Mouse (Mus musculus): ENCODE data around the gene Fcor. TPM values are rescaled to one million over a fixed set of nuclear protein-coding genes. Genes with fewer than 3 reads are reported as not detected.

The Fcor gene
- polyA plus RNA-seq (2012; rRNA removed): 0.45 and 0.59 TPM in 2 replicates

DNA sequence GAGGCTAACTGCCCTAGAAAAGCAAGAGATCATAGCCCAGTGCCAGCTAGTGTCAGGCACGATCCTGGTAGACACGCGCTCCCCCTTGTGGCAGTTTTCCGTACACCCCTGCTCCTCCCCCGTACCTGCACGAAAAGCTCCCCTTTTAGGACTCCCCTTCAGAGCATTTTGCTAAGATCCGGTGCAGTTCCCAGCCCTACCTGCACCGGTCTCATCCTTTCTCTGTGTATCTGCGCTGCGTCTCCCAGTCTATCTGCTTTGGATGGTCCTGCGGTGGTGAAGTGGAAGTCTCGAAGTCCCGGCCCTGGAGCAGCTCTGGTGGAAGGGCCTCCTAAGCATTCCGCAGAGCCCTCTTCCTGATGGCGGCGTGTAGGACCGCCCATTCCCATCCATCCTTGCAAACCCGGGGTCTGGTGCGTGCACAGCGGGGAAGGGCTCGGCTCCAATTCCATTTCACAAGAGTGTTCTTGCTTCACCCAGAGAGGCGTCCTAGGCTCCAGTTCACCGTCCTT lies at the start of gene Fcor:
Gene Fcor, minus strand, starts transcription at position 383 of the 512 bp plus-strand sequence.
- TF ChIP-seq POLR2A (IDR thresholded peaks at IDR 0.05; ENCODE audit: control insufficient read depth, low read depth, low read length) (no peak), CTCF (IDR thresholded peaks at IDR 0.05; ENCODE audit: control insufficient read depth, insufficient read depth, insufficient replicate concordance, low read depth, low read length) (peak; percentile 83)
- Histone ChIP-seq H3K4me3 (ENCODE audit: control insufficient read depth, low read depth, low read length) (peak within 1 kb of the TSS; percentile 83), H3K27ac (ENCODE audit: control insufficient read depth, insufficient read depth, low read depth, low read length) (no peak within 1 kb of the TSS), H3K4me1 (ENCODE audit: control insufficient read depth, insufficient read depth, low read length) (peaks cover 6% of the 10 kb centered on the region), H3K27me3 (ENCODE audit: control insufficient read depth, insufficient read depth, low read length) (no peaks in the 10 kb centered on the region), H3K36me3 (ENCODE audit: control insufficient read depth, insufficient read depth, low read length) (no peaks in the 10 kb centered on the region)

GRCm38 (mm10) chr8:3721041-3721440 lies 48.9 kb upstream of the Fcor start:
- H3K27ac ChIP-seq (ENCODE audit: control insufficient read depth, insufficient read depth, low read depth, low read length): no peak overlapping the region
- TF ChIP-seq CTCF (IDR thresholded peaks at IDR 0.05; ENCODE audit: control insufficient read depth, insufficient read depth, insufficient replicate concordance, low read depth, low read length) (no peak), POLR2A (IDR thresholded peaks at IDR 0.05; ENCODE audit: control insufficient read depth, low read depth, low read length) (no peak)
- H3K4me3 ChIP-seq (ENCODE audit: control insufficient read depth, low read depth, low read length): no peak overlapping the region
- no peaks in the 10 kb centered on the region for H3K36me3 ChIP-seq (ENCODE audit: control insufficient read depth, insufficient read depth, low read length)
- H3K27me3 ChIP-seq (ENCODE audit: control insufficient read depth, insufficient read depth, low read length): no peaks in the 10 kb centered on the region
- H3K4me1 ChIP-seq (ENCODE audit: control insufficient read depth, insufficient read depth, low read length): peaks cover 13% of the 10 kb centered on the region

GRCm38 (mm10) chr8:3720551-3720950 lies 48.4 kb upstream of the Fcor start, which contains the start of gene Clec4g:
Gene Clec4g (minus strand): TSS chr8:3720651.
- TF ChIP-seq CTCF (IDR thresholded peaks at IDR 0.05; ENCODE audit: control insufficient read depth, insufficient read depth, insufficient replicate concordance, low read depth, low read length) (no peak), POLR2A (IDR thresholded peaks at IDR 0.05; ENCODE audit: control insufficient read depth, low read depth, low read length) (no peak)
- no peaks in the 10 kb centered on the region for H3K36me3 ChIP-seq (ENCODE audit: control insufficient read depth, insufficient read depth, low read length)
- H3K27ac ChIP-seq (ENCODE audit: control insufficient read depth, insufficient read depth, low read depth, low read length): no peak within 1 kb of the TSS
- H3K4me3 ChIP-seq (ENCODE audit: control insufficient read depth, low read depth, low read length): no peak within 1 kb of the TSS
- peaks cover 13% of the 10 kb centered on the region for H3K4me1 ChIP-seq (ENCODE audit: control insufficient read depth, insufficient read depth, low read length)
- no peaks in the 10 kb centered on the region for H3K27me3 ChIP-seq (ENCODE audit: control insufficient read depth, insufficient read depth, low read length)

DNA sequence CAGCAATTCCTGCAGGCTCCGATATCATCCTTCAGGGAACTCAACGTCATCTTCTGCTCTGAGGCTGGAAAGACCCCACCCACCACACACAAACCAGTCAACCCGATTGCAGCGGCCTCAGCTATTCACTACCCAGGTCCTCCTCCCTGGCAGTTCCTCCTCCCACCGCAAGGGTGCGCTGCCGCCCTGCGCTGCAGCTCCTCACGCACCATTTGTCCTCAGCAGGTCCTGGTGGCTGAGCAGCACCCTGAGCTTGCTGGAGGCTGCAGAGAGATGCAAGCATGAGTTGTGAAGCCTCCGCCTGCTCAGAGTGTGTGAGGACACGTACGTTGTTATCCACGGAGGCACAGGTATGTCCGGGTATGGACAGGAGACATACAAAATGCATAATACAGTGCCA lies 46.4 kb upstream of the Fcor start:
- peaks cover 13% of the 10 kb centered on the region for H3K4me1 ChIP-seq (ENCODE audit: control insufficient read depth, insufficient read depth, low read length)
- no peak for TF ChIP-seq POLR2A (IDR thresholded peaks at IDR 0.05; ENCODE audit: control insufficient read depth, low read depth, low read length)
- TF ChIP-seq CTCF (IDR thresholded peaks at IDR 0.05; ENCODE audit: control insufficient read depth, insufficient read depth, insufficient replicate concordance, low read depth, low read length): peak; percentile 100

GRCm38 (mm10) chr8:3717321-3717954 lies 45.3 kb upstream of the Fcor start:
- TF ChIP-seq CTCF (IDR thresholded peaks at IDR 0.05; ENCODE audit: control insufficient read depth, insufficient read depth, insufficient replicate concordance, low read depth, low read length): no peak
- no peak for TF ChIP-seq POLR2A (IDR thresholded peaks at IDR 0.05; ENCODE audit: control insufficient read depth, low read depth, low read length)
- Histone ChIP-seq H3K27me3 (ENCODE audit: control insufficient read depth, insufficient read depth, low read length) (no peaks in the 10 kb centered on the region), H3K4me1 (ENCODE audit: control insufficient read depth, insufficient read depth, low read length) (peaks cover 13% of the 10 kb centered on the region), H3K36me3 (ENCODE audit: control insufficient read depth, insufficient read depth, low read length) (no peaks in the 10 kb centered on the region), H3K4me3 (ENCODE audit: control insufficient read depth, low read depth, low read length) (peak overlapping the region; percentile 65), H3K27ac (ENCODE audit: control insufficient read depth, insufficient read depth, low read depth, low read length) (no peak overlapping the region)

More for the DNA sequence above, 46.4 kb upstream of the Fcor start:
- H3K36me3 ChIP-seq (ENCODE audit: control insufficient read depth, insufficient read depth, low read length): no peaks in the 10 kb centered on the region
- H3K27me3 ChIP-seq (ENCODE audit: control insufficient read depth, insufficient read depth, low read length): no peaks in the 10 kb centered on the region
- H3K27ac ChIP-seq (ENCODE audit: control insufficient read depth, insufficient read depth, low read depth, low read length): no peak overlapping the region
- peak overlapping the region; percentile 59; the same call in 1 of the 2 replicates for H3K4me3 ChIP-seq (ENCODE audit: control insufficient read depth, low read depth, low read length)

DNA sequence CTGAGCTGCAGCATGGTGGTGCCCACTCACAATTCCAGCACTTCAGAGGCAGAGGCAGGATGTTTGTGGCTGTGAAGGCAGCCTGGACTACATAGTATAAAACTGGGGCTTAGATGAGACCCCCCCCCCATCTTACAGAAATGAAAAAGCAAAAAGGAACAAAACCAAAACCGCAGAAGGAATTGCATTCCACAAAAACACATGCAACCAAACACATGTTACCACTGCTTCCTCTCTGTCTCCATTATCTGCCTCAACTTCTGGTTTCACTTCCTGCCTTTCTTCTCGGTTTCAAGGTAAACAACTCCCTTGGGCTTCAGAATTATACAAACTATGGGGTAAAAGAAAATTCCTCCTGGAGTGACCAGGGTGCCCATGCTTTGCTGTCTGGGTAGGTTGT lies 39.5 kb upstream of the Fcor start:
- H3K27me3 ChIP-seq (ENCODE audit: control insufficient read depth, insufficient read depth, low read length): no peaks in the 10 kb centered on the region
- H3K4me3 ChIP-seq (ENCODE audit: control insufficient read depth, low read depth, low read length): no peak overlapping the region
- no peaks in the 10 kb centered on the region for H3K36me3 ChIP-seq (ENCODE audit: control insufficient read depth, insufficient read depth, low read length)
- TF ChIP-seq POLR2A (IDR thresholded peaks at IDR 0.05; ENCODE audit: control insufficient read depth, low read depth, low read length): no peak
- TF ChIP-seq CTCF (IDR thresholded peaks at IDR 0.05; ENCODE audit: control insufficient read depth, insufficient read depth, insufficient replicate concordance, low read depth, low read length): no peak
- H3K4me1 ChIP-seq (ENCODE audit: control insufficient read depth, insufficient read depth, low read length): no peaks in the 10 kb centered on the region
- no peak overlapping the region for H3K27ac ChIP-seq (ENCODE audit: control insufficient read depth, insufficient read depth, low read depth, low read length)

GRCm38 (mm10) chr8:3710312-3710711 lies 38.1 kb upstream of the Fcor start:
- no peaks in the 10 kb centered on the region for H3K36me3 ChIP-seq (ENCODE audit: control insufficient read depth, insufficient read depth, low read length)
- no peak overlapping the region for H3K27ac ChIP-seq (ENCODE audit: control insufficient read depth, insufficient read depth, low read depth, low read length)
- H3K4me1 ChIP-seq (ENCODE audit: control insufficient read depth, insufficient read depth, low read length): no peaks in the 10 kb centered on the region
- no peak overlapping the region for H3K4me3 ChIP-seq (ENCODE audit: control insufficient read depth, low read depth, low read length)
- TF ChIP-seq CTCF (IDR thresholded peaks at IDR 0.05; ENCODE audit: control insufficient read depth, insufficient read depth, insufficient replicate concordance, low read depth, low read length) (no peak), POLR2A (IDR thresholded peaks at IDR 0.05; ENCODE audit: control insufficient read depth, low read depth, low read length) (no peak)
- no peaks in the 10 kb centered on the region for H3K27me3 ChIP-seq (ENCODE audit: control insufficient read depth, insufficient read depth, low read length)

Data from testis, adult 2 months (tissue).